Mouse (Mus musculus): ENCODE results near the gene Usp34. TPM values are rescaled to one million over a fixed set of nuclear protein-coding genes. Genes with fewer than 3 reads are reported as not detected.

Usp34 gene
- 31.7 and 34.3 TPM in 2 replicates for polyA plus RNA-seq (2014; fragmentation: Nextera tagmentation; extraction: Ambion mirVana)

- Histone ChIP-seq H3K9me3 (ENCODE audit: control insufficient read depth, low read length) (no peaks in the 10 kb centered on the region), H3K36me3 (ENCODE audit: control insufficient read depth, insufficient read depth, low read length) (no peaks in the 10 kb centered on the region), H3K27me3 (ENCODE audit: control insufficient read depth, insufficient read depth, low read length) (no peaks in the 10 kb centered on the region), H3K4me3 (ENCODE audit: low read depth, low read length) (peak within 1 kb of the TSS; percentile 94), H3K4me1 (ENCODE audit: control insufficient read depth, insufficient read depth, low read length) (peaks cover 4% of the 10 kb centered on the region), H3K9ac (ENCODE audit: low read length) (peak within 1 kb of the TSS; percentile 87), H3K27ac (ENCODE audit: low read depth, low read length) (peak within 1 kb of the TSS; percentile 99), H3K4me2 (peak within 1 kb of the TSS; percentile 66)
- WGBS, result 2% methylated on average over 38 of the region's 80 CpGs
- DNase-seq (ENCODE audit: low spot score, missing footprints), result peak; percentile 94
- ATAC-seq (ENCODE audit: low FRiP score), result peak; percentile 70
These were observed at the start of gene Usp34 for GRCm38 (mm10) chr11:23306764-23307565. Usp34 (plus strand) TSS chr11:23306895.

- no peaks in the 10 kb centered on the region for H3K9me3 ChIP-seq (ENCODE audit: control insufficient read depth, low read length)
- peaks cover 4% of the 10 kb centered on the region; the same call in 1 of the 2 replicates for H3K36me3 ChIP-seq (ENCODE audit: control insufficient read depth, insufficient read depth, low read length)
- DNase-seq (ENCODE audit: low spot score, missing footprints) (peak; percentile 87), ATAC-seq (ENCODE audit: low FRiP score) (no peak)
- peaks cover 7% of the 10 kb centered on the region; the same call in 1 of the 2 replicates for H3K4me1 ChIP-seq (ENCODE audit: control insufficient read depth, insufficient read depth, low read length)
- H3K27ac ChIP-seq (ENCODE audit: low read depth, low read length), result no peak overlapping the region
- no peaks in the 10 kb centered on the region for H3K27me3 ChIP-seq (ENCODE audit: control insufficient read depth, insufficient read depth, low read length)
- 92% methylated on average over 4 of the region's 4 CpGs for WGBS
- H3K4me3 ChIP-seq (ENCODE audit: low read depth, low read length), result no peak overlapping the region
- no peak overlapping the region; the same call in 1 of the 2 replicates for H3K4me2 ChIP-seq
- no peak overlapping the region for H3K9ac ChIP-seq (ENCODE audit: low read length)
These were observed 47.6 kb upstream of the Usp34 start for GRCm38 (mm10) chr11:23259073-23259472.

GRCm38 (mm10) chr11:23259481-23259880 is 47.2 kb upstream of the Usp34 start:
- Histone ChIP-seq H3K9ac (ENCODE audit: low read length) (no peak overlapping the region), H3K36me3 (ENCODE audit: control insufficient read depth, insufficient read depth, low read length) (peaks cover 4% of the 10 kb centered on the region; the same call in 1 of the 2 replicates), H3K27me3 (ENCODE audit: control insufficient read depth, insufficient read depth, low read length) (no peaks in the 10 kb centered on the region), H3K4me3 (ENCODE audit: low read depth, low read length) (no peak overlapping the region), H3K4me1 (ENCODE audit: control insufficient read depth, insufficient read depth, low read length) (peaks cover 7% of the 10 kb centered on the region; the same call in 1 of the 2 replicates), H3K4me2 (no peak overlapping the region), H3K27ac (ENCODE audit: low read depth, low read length) (no peak overlapping the region), H3K9me3 (ENCODE audit: control insufficient read depth, low read length) (no peaks in the 10 kb centered on the region)
- DNase-seq (ENCODE audit: low spot score, missing footprints) (peak; percentile 73), ATAC-seq (ENCODE audit: low FRiP score) (no peak)
- 80% methylated on average over 1 of the region's 1 CpGs for WGBS

GRCm38 (mm10) chr11:23260186-23260585 is 46.5 kb upstream of the Usp34 start:
- peaks cover 7% of the 10 kb centered on the region; the same call in 1 of the 2 replicates for H3K4me1 ChIP-seq (ENCODE audit: control insufficient read depth, insufficient read depth, low read length)
- H3K27me3 ChIP-seq (ENCODE audit: control insufficient read depth, insufficient read depth, low read length), result no peaks in the 10 kb centered on the region
- peaks cover 4% of the 10 kb centered on the region; the same call in 1 of the 2 replicates for H3K36me3 ChIP-seq (ENCODE audit: control insufficient read depth, insufficient read depth, low read length)
- no peaks in the 10 kb centered on the region for H3K9me3 ChIP-seq (ENCODE audit: control insufficient read depth, low read length)
- H3K9ac ChIP-seq (ENCODE audit: low read length), result no peak overlapping the region
- ATAC-seq (ENCODE audit: low FRiP score), result no peak
- peak; percentile 86 for DNase-seq (ENCODE audit: low spot score, missing footprints)
- no peak overlapping the region for H3K4me2 ChIP-seq
- no peak overlapping the region for H3K4me3 ChIP-seq (ENCODE audit: low read depth, low read length)
- no peak overlapping the region for H3K27ac ChIP-seq (ENCODE audit: low read depth, low read length)
- WGBS, result 86% methylated on average over 1 of the region's 1 CpGs

GRCm38 (mm10) chr11:23261490-23261889 is 45.2 kb upstream of the Usp34 start:
- Histone ChIP-seq H3K36me3 (ENCODE audit: control insufficient read depth, insufficient read depth, low read length) (peaks cover 6% of the 10 kb centered on the region; the same call in 1 of the 2 replicates), H3K4me1 (ENCODE audit: control insufficient read depth, insufficient read depth, low read length) (peaks cover 7% of the 10 kb centered on the region; the same call in 1 of the 2 replicates), H3K4me2 (no peak overlapping the region), H3K27me3 (ENCODE audit: control insufficient read depth, insufficient read depth, low read length) (no peaks in the 10 kb centered on the region), H3K9ac (ENCODE audit: low read length) (no peak overlapping the region), H3K27ac (ENCODE audit: low read depth, low read length) (no peak overlapping the region), H3K9me3 (ENCODE audit: control insufficient read depth, low read length) (no peaks in the 10 kb centered on the region), H3K4me3 (ENCODE audit: low read depth, low read length) (no peak overlapping the region)
- DNase-seq (ENCODE audit: low spot score, missing footprints) (peak; percentile 70), ATAC-seq (ENCODE audit: low FRiP score) (no peak)
- 84% methylated on average over 3 of the region's 3 CpGs for WGBS

GRCm38 (mm10) chr11:23264949-23265348 is 41.7 kb upstream of the Usp34 start:
- no peak overlapping the region for H3K4me3 ChIP-seq (ENCODE audit: low read depth, low read length)
- peaks cover 8% of the 10 kb centered on the region; the same call in 1 of the 2 replicates for H3K36me3 ChIP-seq (ENCODE audit: control insufficient read depth, insufficient read depth, low read length)
- ATAC-seq (ENCODE audit: low FRiP score), result no peak
- H3K27ac ChIP-seq (ENCODE audit: low read depth, low read length), result no peak overlapping the region
- H3K9me3 ChIP-seq (ENCODE audit: control insufficient read depth, low read length), result no peaks in the 10 kb centered on the region
- H3K9ac ChIP-seq (ENCODE audit: low read length), result no peak overlapping the region
- no peak for DNase-seq (ENCODE audit: low spot score, missing footprints)
- H3K4me2 ChIP-seq, result no peak overlapping the region
- H3K27me3 ChIP-seq (ENCODE audit: control insufficient read depth, insufficient read depth, low read length), result no peaks in the 10 kb centered on the region
- H3K4me1 ChIP-seq (ENCODE audit: control insufficient read depth, insufficient read depth, low read length), result no peaks in the 10 kb centered on the region

GRCm38 (mm10) chr11:23271770-23272724 is 34.6 kb upstream of the Usp34 start:
- no peak for ATAC-seq (ENCODE audit: low FRiP score)

GRCm38 (mm10) chr11:23275780-23276179 is 30.9 kb upstream of the Usp34 start:
- ATAC-seq (ENCODE audit: low FRiP score), result no peak

More at GRCm38 (mm10) chr11:23271770-23272724, 34.6 kb upstream of the Usp34 start:
- no peak for DNase-seq (ENCODE audit: low spot score, missing footprints)
- Histone ChIP-seq H3K4me3 (ENCODE audit: low read depth, low read length) (no peak overlapping the region), H3K9me3 (ENCODE audit: control insufficient read depth, low read length) (no peaks in the 10 kb centered on the region), H3K4me2 (no peak overlapping the region), H3K9ac (ENCODE audit: low read length) (no peak overlapping the region), H3K36me3 (ENCODE audit: control insufficient read depth, insufficient read depth, low read length) (peaks cover 30% of the 10 kb centered on the region), H3K27ac (ENCODE audit: low read depth, low read length) (no peak overlapping the region), H3K27me3 (ENCODE audit: control insufficient read depth, insufficient read depth, low read length) (no peaks in the 10 kb centered on the region), H3K4me1 (ENCODE audit: control insufficient read depth, insufficient read depth, low read length) (no peaks in the 10 kb centered on the region)
- 85% methylated on average over 4 of the region's 4 CpGs for WGBS

More at GRCm38 (mm10) chr11:23275780-23276179, 30.9 kb upstream of the Usp34 start:
- Histone ChIP-seq H3K9ac (ENCODE audit: low read length) (no peak overlapping the region), H3K4me1 (ENCODE audit: control insufficient read depth, insufficient read depth, low read length) (no peaks in the 10 kb centered on the region), H3K4me2 (no peak overlapping the region), H3K27me3 (ENCODE audit: control insufficient read depth, insufficient read depth, low read length) (no peaks in the 10 kb centered on the region), H3K9me3 (ENCODE audit: control insufficient read depth, low read length) (no peaks in the 10 kb centered on the region), H3K27ac (ENCODE audit: low read depth, low read length) (no peak overlapping the region), H3K36me3 (ENCODE audit: control insufficient read depth, insufficient read depth, low read length) (peaks cover 25% of the 10 kb centered on the region), H3K4me3 (ENCODE audit: low read depth, low read length) (no peak overlapping the region)
- DNase-seq (ENCODE audit: low spot score, missing footprints), result no peak
- 91% methylated on average over 3 of the region's 3 CpGs for WGBS
